Mouse (Mus musculus): ENCODE results near the gene Emc9.
A peak's percentile ranks its signal among the peaks of the same experiment; 100 is the strongest.

Emc9 gene

DNA sequence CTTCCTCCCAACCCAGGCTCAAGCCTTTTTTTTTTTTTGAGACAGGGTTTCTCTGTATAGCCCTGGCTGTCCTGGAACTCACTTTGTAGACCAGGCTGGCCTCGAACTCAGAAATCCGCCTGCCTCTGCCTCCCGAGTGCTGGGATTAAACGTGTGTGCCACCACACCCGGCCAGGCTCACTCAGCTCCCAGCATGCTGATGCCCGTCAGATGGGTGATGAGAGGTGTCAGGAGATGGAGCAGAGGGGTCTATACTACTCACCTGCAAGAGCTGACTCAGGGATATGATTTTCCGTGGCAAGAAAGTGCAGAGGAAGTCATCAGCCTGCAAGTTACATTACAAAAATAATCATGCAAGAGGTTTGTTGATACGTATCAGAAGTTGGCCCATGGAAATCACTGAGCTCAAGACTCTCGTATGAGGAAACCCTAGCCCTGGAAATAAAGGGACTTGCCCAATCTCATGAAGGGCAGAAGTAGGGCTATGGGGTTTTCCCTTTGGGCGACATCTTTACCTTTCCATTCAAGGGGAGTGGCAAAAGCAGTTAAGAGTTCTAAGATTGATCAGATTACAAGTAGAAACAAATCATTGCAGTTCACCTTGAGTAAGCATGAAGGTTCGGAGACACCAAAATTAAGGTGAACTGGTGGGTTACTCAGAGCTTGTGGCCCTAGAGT, 4.8 kb upstream of the Emc9 start:
- no peak for DNase-seq

- no peak for DNase-seq
Measured at GRCm38 (mm10) chr14:55589271-55589670, 4.2 kb upstream of the Emc9 start.

DNA sequence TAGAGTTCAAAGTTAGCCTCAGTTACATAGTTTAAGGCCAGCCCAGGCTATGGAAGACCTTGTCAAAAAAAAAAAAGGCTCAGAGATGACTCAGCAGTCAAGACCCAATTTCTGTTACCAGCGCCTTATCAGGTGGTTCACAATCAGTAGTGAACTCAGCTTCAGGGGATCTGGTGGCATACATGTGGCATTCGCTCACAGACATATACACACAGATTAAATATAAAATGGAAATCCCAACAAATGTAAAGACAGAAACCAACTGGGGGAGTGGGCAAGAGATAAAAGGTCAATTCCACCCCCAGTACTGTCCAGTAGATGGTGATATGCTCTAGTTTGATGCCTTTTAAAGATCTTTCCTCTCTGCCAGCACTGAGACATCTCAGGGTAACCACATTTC, 1.0 kb upstream of the Emc9 start:
- no peak for DNase-seq

DNA sequence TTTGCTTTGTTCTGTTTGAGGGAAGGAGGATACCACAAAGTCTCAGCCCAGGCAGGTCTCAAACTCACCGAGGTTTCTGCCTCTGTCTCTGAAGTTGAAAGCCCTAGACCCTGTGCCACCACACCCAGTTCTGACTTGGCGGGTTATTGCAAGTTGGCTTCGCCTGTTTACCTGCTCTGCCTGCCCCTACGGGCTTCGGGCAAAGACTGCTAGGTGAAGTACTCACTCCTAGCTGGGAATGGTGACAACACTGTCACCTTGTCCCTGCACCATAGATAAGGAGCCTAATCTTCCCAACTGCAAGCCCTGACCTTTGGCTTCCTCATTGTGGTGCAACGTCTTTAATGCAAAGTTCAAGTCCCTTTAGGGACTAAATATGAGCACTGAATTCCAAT, 461 bp upstream of the Emc9 start:
- no peak for DNase-seq

GRCm38 (mm10) chr14:55584303-55584701, 800 bp downstream of the Emc9 start:
- no peak for DNase-seq

DNA sequence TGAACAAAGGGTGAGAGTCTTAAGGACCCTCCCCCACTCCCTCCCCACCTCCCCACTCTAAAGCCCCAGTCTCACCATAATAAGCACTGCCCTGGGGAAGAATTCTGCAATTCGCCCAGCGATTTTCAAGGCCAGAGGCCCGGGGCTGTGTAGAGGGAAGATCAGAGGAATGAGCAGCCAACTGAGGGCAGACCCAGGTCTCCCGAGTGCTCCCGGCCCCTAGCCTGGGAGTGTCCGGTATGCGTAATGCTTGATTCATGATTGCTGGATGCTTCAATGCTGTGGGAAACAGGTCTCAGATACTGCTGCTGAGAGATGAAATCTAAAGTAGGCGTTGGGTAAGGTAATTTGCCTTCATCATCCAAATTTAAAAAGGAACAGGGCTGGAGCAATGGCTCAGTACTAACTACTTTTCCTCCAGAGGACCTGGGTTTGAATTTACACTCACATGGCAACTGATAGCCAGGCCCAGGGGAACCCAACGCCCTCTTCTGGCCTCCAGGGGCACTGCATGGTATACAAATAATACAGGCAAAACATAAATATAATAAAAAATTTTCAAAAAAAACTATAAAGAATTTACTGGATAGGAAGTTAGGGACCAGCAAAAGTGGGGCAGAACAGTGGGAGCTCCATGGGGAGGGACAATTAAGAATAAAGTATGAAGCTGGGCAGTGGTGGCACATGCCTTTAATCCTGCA, 3.0 kb downstream of the Emc9 start:
- no peak for DNase-seq

GRCm38 (mm10) chr14:55580731-55581130, 4.4 kb downstream of the Emc9 start:
- DNase-seq, result no peak

- DNase-seq, result no peak
Measured at GRCm38 (mm10) chr14:55579511-55580496, 5.3 kb downstream of the Emc9 start.

DNA sequence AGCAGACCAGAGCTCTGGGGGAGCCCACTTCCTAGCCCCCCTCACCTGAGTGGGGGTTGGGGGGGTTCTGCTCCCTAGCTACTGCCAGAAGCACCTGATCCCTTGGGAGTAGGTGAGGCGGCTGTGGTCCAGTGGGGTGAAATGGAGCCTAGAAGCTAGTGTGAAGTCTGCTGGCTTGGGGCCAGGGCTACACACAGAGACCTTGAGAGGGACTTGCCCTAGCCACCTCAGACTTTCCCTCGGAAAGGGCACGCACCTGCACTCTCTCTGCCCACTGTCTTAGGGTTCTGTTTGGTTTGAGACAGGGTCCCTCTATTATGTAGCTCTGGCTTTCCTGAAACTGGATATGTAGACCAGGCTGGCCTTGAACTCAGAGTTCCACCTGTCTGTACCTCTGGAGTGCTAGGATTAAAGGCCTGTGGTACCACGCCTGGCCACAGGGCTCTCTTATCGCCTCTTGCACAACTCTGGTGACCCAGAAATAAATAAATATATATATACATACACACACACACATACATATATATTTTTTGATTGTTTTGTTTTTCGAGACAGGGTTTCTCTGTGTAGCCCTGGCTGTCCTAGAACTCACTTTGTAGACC, 6.3 kb downstream of the Emc9 start:
- no peak for DNase-seq

- no peak for DNase-seq
Measured at GRCm38 (mm10) chr14:55577871-55578667, 7.0 kb downstream of the Emc9 start, which contains the start of gene Psme1. Psme1 (plus strand) TSS chr14:55578123.

GRCm38 (mm10) chr14:55576376-55576775, 8.7 kb downstream of the Emc9 start:
- DNase-seq, result no peak

DNA sequence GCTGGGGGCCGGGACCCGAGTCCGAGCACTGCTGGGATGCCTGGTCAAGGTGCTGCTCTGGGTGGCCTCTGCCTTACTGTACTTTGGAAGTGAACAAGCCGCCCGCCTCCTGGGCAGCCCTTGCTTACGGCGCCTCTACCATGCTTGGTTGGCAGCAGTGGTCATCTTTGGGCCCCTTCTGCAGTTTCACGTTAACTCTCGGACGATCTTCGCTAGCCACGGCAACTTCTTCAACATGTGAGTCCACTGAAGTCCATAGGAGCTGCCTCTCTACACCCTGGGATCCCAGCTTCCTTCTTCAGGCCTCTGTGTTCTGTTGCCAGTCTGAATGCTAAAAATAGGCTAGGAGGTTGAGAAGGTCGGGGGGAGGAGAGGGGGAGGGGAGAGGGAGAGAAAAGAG, 9.4 kb downstream of the Emc9 start:
- no peak for DNase-seq

GRCm38 (mm10) chr14:55575302-55575701, 9.8 kb downstream of the Emc9 start, which contains the start of gene Fitm1:
Fitm1 (plus strand) TSS chr14:55575617.
- no peak for DNase-seq

DNA sequence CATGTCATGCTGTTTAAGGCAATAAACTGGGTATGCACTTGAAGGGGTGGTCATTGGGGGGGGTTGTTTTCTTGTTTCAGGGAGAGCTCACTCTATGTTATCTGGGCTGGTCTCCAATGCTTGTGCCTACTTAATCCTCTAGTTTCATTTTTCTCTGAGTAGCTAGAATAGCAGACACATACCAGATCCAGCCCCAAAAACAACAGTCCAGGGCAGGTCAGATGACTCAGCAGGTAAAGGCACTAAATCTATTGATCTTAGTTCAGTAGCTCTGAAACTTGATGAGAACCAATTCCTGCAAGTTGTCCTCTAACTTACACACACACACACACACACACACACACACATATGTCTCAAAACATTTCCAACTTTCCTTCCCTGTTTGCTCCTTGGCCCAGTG, 13.3 kb downstream of the Emc9 start:
- no peak for DNase-seq

GRCm38 (mm10) chr14:55570588-55570987, 14.5 kb downstream of the Emc9 start:
- DNase-seq, result no peak

DNA sequence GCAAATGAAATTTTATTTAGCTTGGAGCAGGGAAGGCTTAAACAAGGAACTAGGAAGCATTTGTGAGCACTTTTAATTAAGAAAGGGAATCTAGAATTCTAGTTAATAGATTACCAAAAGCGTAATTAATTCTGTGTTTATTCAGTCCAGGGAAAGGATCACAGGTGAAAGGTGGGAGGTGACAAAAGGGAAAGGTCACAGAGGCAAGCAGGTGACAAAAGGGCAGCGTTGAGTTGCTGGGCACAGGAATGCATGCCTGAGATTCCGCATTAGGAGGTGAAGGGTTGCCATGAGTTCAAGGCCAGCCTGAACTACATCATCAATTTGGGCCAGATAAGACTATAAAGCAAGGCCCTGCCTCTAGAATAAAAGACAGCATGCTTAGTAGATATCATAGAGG, 17.6 kb downstream of the Emc9 start:
- no peak for DNase-seq

GRCm38 (mm10) chr14:55565748-55566147, 19.4 kb downstream of the Emc9 start:
- DNase-seq, result no peak

DNA sequence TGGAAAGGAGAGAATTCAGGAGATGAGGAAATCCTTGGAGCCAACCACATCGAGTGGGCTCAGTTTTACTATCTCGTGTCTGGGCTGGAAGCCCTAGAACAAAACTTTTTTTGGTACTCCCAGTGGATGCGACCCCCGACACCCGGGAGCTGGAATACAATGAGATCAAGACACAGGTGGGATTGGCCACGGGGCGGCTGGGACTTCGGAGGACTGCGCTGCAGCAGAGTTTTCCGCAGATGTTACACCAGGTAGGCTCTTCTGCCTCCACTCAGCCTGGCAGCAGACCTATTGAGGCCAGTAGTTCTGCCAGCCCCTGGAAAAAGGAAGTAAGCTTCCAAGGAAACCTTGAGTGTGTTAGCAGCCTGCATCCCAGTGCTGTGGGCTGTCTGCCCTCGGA, 21.9 kb downstream of the Emc9 start:
- DNase-seq, result no peak

- no peak for DNase-seq
Measured at GRCm38 (mm10) chr14:55561860-55562259, 23.2 kb downstream of the Emc9 start.

GRCm38 (mm10) chr14:55560202-55561073, 24.7 kb downstream of the Emc9 start, which contains the start of gene A730061H03Rik:
A730061H03Rik (minus strand) TSS chr14:55560406.
- DNase-seq, result peak; percentile 100

- peak; percentile 93 for DNase-seq
Measured at GRCm38 (mm10) chr14:55559799-55560201, 25.3 kb downstream of the Emc9 start, which contains the start of gene Dcaf11. Dcaf11 (plus strand) TSS chr14:55560006.
